Mouse (Mus musculus) monocyte, adult 2 months (primary cell): Measurements from ENCODE around the gene Cmc2.

Experiments
- DNase-seq, 2 experiments: peaks; one replicate each; pipeline ENCODE4 v3.0.0; 2022; ENCODE audit warnings: low spot score in 2 of 2, low read depth in 1 of 2

The Cmc2 gene

GRCm38 (mm10) chr8:116921005-116921336 is 284 bp downstream of the Cmc2 start:
- DNase-seq: no peak

GRCm38 (mm10) chr8:116905836-116906235 is 15.4 kb downstream of the Cmc2 start:
- no peak for DNase-seq

- DNase-seq: no peak
Measured at GRCm38 (mm10) chr8:116905252-116905651, 16.0 kb downstream of the Cmc2 start.

GRCm38 (mm10) chr8:116904736-116905135 is 16.5 kb downstream of the Cmc2 start:
- no peak for DNase-seq

GRCm38 (mm10) chr8:116895521-116895920 is 25.7 kb downstream of the Cmc2 start:
- DNase-seq: no peak

GRCm38 (mm10) chr8:116893938-116894337 is 27.3 kb downstream of the Cmc2 start:
- no peak for DNase-seq

- no peak for DNase-seq
Measured at GRCm38 (mm10) chr8:116892636-116893035, 28.6 kb downstream of the Cmc2 start.

- no peak for DNase-seq
Measured at GRCm38 (mm10) chr8:116892130-116892529, 29.1 kb downstream of the Cmc2 start.

- DNase-seq: no peak
Measured at GRCm38 (mm10) chr8:116891446-116891845, 29.8 kb downstream of the Cmc2 start.

- no peak for DNase-seq
Measured at GRCm38 (mm10) chr8:116887813-116888212, 33.4 kb downstream of the Cmc2 start.

- DNase-seq: no peak
Measured at GRCm38 (mm10) chr8:116881396-116881795, 39.9 kb downstream of the Cmc2 start.

GRCm38 (mm10) chr8:116875798-116876450 is 45.3 kb downstream of the Cmc2 start:
- no peak for DNase-seq

GRCm38 (mm10) chr8:116873986-116874385 is 47.3 kb downstream of the Cmc2 start:
- DNase-seq: no peak

- no peak for DNase-seq
Measured at GRCm38 (mm10) chr8:116873586-116873985, 47.7 kb downstream of the Cmc2 start.

GRCm38 (mm10) chr8:116872761-116873342 is 48.4 kb downstream of the Cmc2 start:
- no peak for DNase-seq

- no peak for DNase-seq
Measured at GRCm38 (mm10) chr8:116868699-116869098, 52.6 kb downstream of the Cmc2 start.

GRCm38 (mm10) chr8:116867321-116867720 is 53.9 kb downstream of the Cmc2 start:
- no peak for DNase-seq

- DNase-seq: peak in 1 of 2 experiments; percentile 21
Measured at GRCm38 (mm10) chr8:116866118-116866903, 54.9 kb downstream of the Cmc2 start.

GRCm38 (mm10) chr8:116864514-116864913 is 56.7 kb downstream of the Cmc2 start:
- no peak for DNase-seq

GRCm38 (mm10) chr8:116864022-116864387 is 57.2 kb downstream of the Cmc2 start:
- DNase-seq: no peak

GRCm38 (mm10) chr8:116863357-116864021 is 57.8 kb downstream of the Cmc2 start:
- no peak for DNase-seq

GRCm38 (mm10) chr8:116862191-116862590 is 59.1 kb downstream of the Cmc2 start:
- no peak for DNase-seq
